Mouse (Mus musculus): ENCODE results near the gene D030056L22Rik. TPM values are rescaled to one million over a fixed set of nuclear protein-coding genes. Genes with fewer than 3 reads are reported as not detected.

Gene D030056L22Rik
- total and polyA plus RNA-seq, 3 experiments, result 20.6 to 76.0 (median 29.2) TPM

GRCm38 (mm10) chr19:18766399-18766798, 53.4 kb downstream of the D030056L22Rik start:
- Histone ChIP-seq H3K9me3 (replicated peaks; ENCODE audit: low read length) (no peaks in the 10 kb centered on the region), H3K27me3 (replicated peaks) (no peaks in the 10 kb centered on the region), H3K4me2 (ENCODE audit: insufficient read depth, low read depth, poor library complexity, severe bottlenecking) (peak overlapping the region; percentile 62; the same call in 1 of the 2 replicates), H3K9ac (ENCODE audit: insufficient read depth, low read depth) (no peak overlapping the region), H3K79me2 (replicated peaks; ENCODE audit: control insufficient read depth, extremely low read depth, insufficient read depth, poor library complexity, severe bottlenecking) (no peaks in the 10 kb centered on the region), H3K36me3 (replicated peaks in 1 of 2; ENCODE audit: control insufficient read depth in 1 of 2, insufficient read depth in 1 of 2, low read length in 1 of 2) (no peaks in the 10 kb centered on the region), H3K4me1 (ENCODE audit: control insufficient read depth in 1 of 2, insufficient read depth in 2 of 2) (peaks cover 0 to 19% of the 10 kb centered on the region in 2 experiments; a peak in 2 of 4 replicates), H3K27ac (ENCODE audit: insufficient read depth, low read depth) (no peak overlapping the region), H3K4me3 (replicated peaks in 1 of 3; ENCODE audit: low read depth in 2 of 3, low read length in 2 of 3, poor library complexity in 1 of 3) (no peak overlapping the region)
- TF ChIP-seq POLR2AphosphoS2 (IDR thresholded peaks at IDR 0.05; ENCODE audit: low read depth, low read length) (no peak), TCF12 (IDR thresholded peaks at IDR 0.05; ENCODE audit: low read depth, low read length) (0 out of 2 replicates have a peak, but pooled peaks have one; percentile 52), USF2 (conservative IDR thresholded peaks at IDR 0.05; ENCODE audit: low read depth, low read length) (no peak), MAFK (IDR thresholded peaks at IDR 0.05; ENCODE audit: insufficient replicate concordance, low read length) (0 out of 2 replicates have a peak, but pooled peaks have one; percentile 57), ELF1 (IDR thresholded peaks at IDR 0.05; ENCODE audit: low read depth, low read length) (no peak), MXI1 (IDR thresholded peaks at IDR 0.05; ENCODE audit: low read depth, low read length) (no peak), ETS1 (conservative IDR thresholded peaks at IDR 0.05; ENCODE audit: low read depth, low read length) (peak; percentile 77), USF1 (IDR thresholded peaks at IDR 0.05; ENCODE audit: low read depth, low read length) (no peak), RCOR1 (conservative IDR thresholded peaks at IDR 0.05; ENCODE audit: low read depth, low read length) (0 out of 2 replicates have a peak, but pooled peaks have one; percentile 55), NELFE (IDR thresholded peaks at IDR 0.05; ENCODE audit: low read depth, low read length) (no peak), MEF2A (IDR thresholded peaks at IDR 0.05; ENCODE audit: borderline replicate concordance, low read depth, low read length) (peak; percentile 49; the same call in 1 of the 2 replicates), TBP (conservative IDR thresholded peaks at IDR 0.05; ENCODE audit: low read depth, low read length) (peak; percentile 68; the same call in 1 of the 2 replicates), RAD21 (IDR thresholded peaks at IDR 0.05; ENCODE audit: low read depth, low read length) (no peak), JUND (conservative IDR thresholded peaks at IDR 0.05; ENCODE audit: low read depth, low read length) (peak; percentile 94), GABPA (IDR thresholded peaks at IDR 0.05; ENCODE audit: insufficient replicate concordance, low read depth, low read length) (no peak), E2F4 (IDR thresholded peaks at IDR 0.05; ENCODE audit: insufficient replicate concordance, low read depth, low read length) (no peak), JUN (IDR thresholded peaks at IDR 0.05; ENCODE audit: insufficient read depth, low read depth, low read length) (peak; percentile 76), BHLHE40 (IDR thresholded peaks at IDR 0.05; ENCODE audit: low read depth, low read length) (peak; percentile 51), ZNF384 (IDR thresholded peaks at IDR 0.05; ENCODE audit: low read depth, low read length) (no peak), CTCF (conservative IDR thresholded peaks at IDR 0.05 in 1 of 2, IDR thresholded peaks at IDR 0.05 in 1 of 2; ENCODE audit: low read depth in 2 of 2, low read length in 2 of 2) (no peak), SMC3 (IDR thresholded peaks at IDR 0.05; ENCODE audit: low read depth, low read length) (no peak), MAZ (IDR thresholded peaks at IDR 0.05; ENCODE audit: low read depth, low read length) (no peak), CHD2 (IDR thresholded peaks at IDR 0.05; ENCODE audit: low read length) (peak; percentile 51; the same call in 1 of the 2 replicates), MYC (IDR thresholded peaks at IDR 0.05; ENCODE audit: low read depth, low read length) (no peak), ZKSCAN1 (IDR thresholded peaks at IDR 0.05; ENCODE audit: borderline replicate concordance, low read depth, low read length) (no peak), PAX5 (IDR thresholded peaks at IDR 0.05; ENCODE audit: low read length) (no peak), IRF4 (IDR thresholded peaks at IDR 0.05; ENCODE audit: low read depth, low read length) (peak; percentile 93), EP300 (IDR thresholded peaks at IDR 0.05; ENCODE audit: low read length) (peak; percentile 97), MAX (IDR thresholded peaks at IDR 0.05; ENCODE audit: low read length) (no peak), ZMIZ1 (IDR thresholded peaks at IDR 0.05; ENCODE audit: low read depth, low read length) (no peak), SIN3A (IDR thresholded peaks at IDR 0.05; ENCODE audit: low read length) (no peak), CHD1 (IDR thresholded peaks at IDR 0.05; ENCODE audit: low read depth, low read length) (no peak), NRF1 (IDR thresholded peaks at IDR 0.05; ENCODE audit: low read depth, low read length) (no peak), KAT2A (IDR thresholded peaks at IDR 0.05; ENCODE audit: insufficient replicate concordance, low read length) (no peak), HCFC1 (IDR thresholded peaks at IDR 0.05; ENCODE audit: low read depth, low read length) (no peak), ZC3H11A (IDR thresholded peaks at IDR 0.05; ENCODE audit: low read depth, low read length) (no peak), POLR2A (IDR thresholded peaks at IDR 0.05; ENCODE audit: low read depth, low read length) (no peak), UBTF (IDR thresholded peaks at IDR 0.05; ENCODE audit: low read depth, low read length) (0 out of 2 replicates have a peak, but pooled peaks have one; percentile 27)
- peak; percentile 72 for DNase-seq (ENCODE audit: extremely low read depth)
- dilution Hi-C loops (cut with MboI; ENCODE audit: extremely low pct_ligation_motif_present, extremely low pct_unique_long_range_greater_than_20kb, low sequenced_read_pairs) (no loop called here), in situ Hi-C loops (cut with MboI; ENCODE audit: low pct_ligation_motif_present, low pct_unique_long_range_greater_than_20kb, low sequenced_read_pairs) (no loop called here)

Data from CH12.LX (cell line).